In genomic region chr2:137085257-137085656, GRCm38 (mm10) we compare ENCODE assay signal across 22 mouse cellular contexts. TPM values are rescaled to one million over a fixed set of nuclear protein-coding genes. Genes with fewer than 3 reads are reported as not detected.
A peak's percentile ranks its signal among the peaks of the same experiment; 100 is the strongest.
DNase-seq lines count a peak whose midpoint lies in the region; ATAC-seq and TF ChIP-seq lines count a peak whose summit lies in the region.
"Had no signal": no experiment of that assay in that cellular context is flagged by ENCODE, and none has a peak within 500 bp of the region (broad histone marks: within the 10 kb centered on the region; RNA-seq: fewer than 3 reads in every experiment).

No protein-coding gene starts in this region.

- TF ChIP-seq CTCF in gastrocnemius, adult 2 months (IDR thresholded peaks at IDR 0.05): no peak

- 71% methylated on average over 8 of the region's 8 CpGs for WGBS in hindbrain, embryonic 10.5 days
- 67% methylated on average over 8 of the region's 8 CpGs for WGBS in hindbrain, embryonic 11.5 days

- H3K9me3 ChIP-seq in hindbrain, embryonic 10.5 days: no peaks in the 10 kb centered on the region
- H3K9me3 ChIP-seq in hindbrain, embryonic 11.5 days (ENCODE audit: control insufficient read depth, low read length): no peaks in the 10 kb centered on the region
- H3K9me3 ChIP-seq: embryonic facial prominence, embryonic 13.5 days; hindbrain, embryonic 13.5 days; midbrain, embryonic 12.5 days; neural tube, embryonic 12.5 days had no signal

- DNase-seq in gastrocnemius, adult 2 months: peak; percentile 61
- no peak for DNase-seq in gastrocnemius, adult 8-10 months (ENCODE audit: low spot score in 2 of 2)
- no peak for DNase-seq in hindbrain, embryonic 10.5 days (ENCODE audit: low spot score)
- DNase-seq in hindbrain, embryonic 11.5 days (ENCODE audit: low spot score): no peak
- DNase-seq in lung, postnatal 25 days (ENCODE audit: low spot score): peak; percentile 22
- no peak for DNase-seq in lung, postnatal 4 days
- peak; percentile 66 for DNase-seq in skeletal muscle tissue, adult 2 months (ENCODE audit: low read depth, low spot score)
- DNase-seq: adrenal gland, postnatal 10 days; cerebellum, postnatal 10 days; kidney, postnatal 25 days; right cerebral cortex, postnatal 4 days; thymus, postnatal 25 days had no signal

- H3K4me2 ChIP-seq in hindbrain, embryonic 11.5 days (replicated peaks; ENCODE audit: low read depth, low read length): no peak overlapping the region
- H3K4me2 ChIP-seq: embryonic facial prominence, embryonic 13.5 days; hindbrain, embryonic 13.5 days; midbrain, embryonic 12.5 days; neural tube, embryonic 12.5 days had no signal

- H3K4me3 ChIP-seq in gastrocnemius, adult 2 months: no peak overlapping the region
- H3K4me3 ChIP-seq in hindbrain, embryonic 10.5 days: no peak overlapping the region
- no peak overlapping the region for H3K4me3 ChIP-seq in hindbrain, embryonic 11.5 days (ENCODE audit: low read depth, low read length)
- H3K4me3 ChIP-seq: embryonic facial prominence, embryonic 13.5 days; hindbrain, embryonic 13.5 days; midbrain, embryonic 12.5 days; neural tube, embryonic 12.5 days had no signal

- H3K4me1 ChIP-seq in hindbrain, embryonic 10.5 days (replicated peaks): peaks cover 59% of the 10 kb centered on the region
- H3K4me1 ChIP-seq in hindbrain, embryonic 11.5 days (replicated peaks; ENCODE audit: control insufficient read depth, insufficient read depth, low read length): peaks cover 5% of the 10 kb centered on the region; the same call in 1 of the 2 replicates

- H3K36me3 ChIP-seq in hindbrain, embryonic 10.5 days: peaks cover 91% of the 10 kb centered on the region
- 0 out of 2 replicates have a peak, but pooled peaks cover 12% of the 10 kb centered on the region for H3K36me3 ChIP-seq in hindbrain, embryonic 11.5 days (ENCODE audit: control insufficient read depth, insufficient read depth, low read length)
- H3K36me3 ChIP-seq: G1E had no signal

- intact Hi-C loops in gastrocnemius, adult 2 months (cut with DNase I): no loop called here

- ATAC-seq in hindbrain, embryonic 11.5 days (ENCODE audit: low FRiP score): no peak
- ATAC-seq: activated CD4-positive, CD25-positive, alpha-beta regulatory T cell, adult 4 months; CD4-positive, CD25-positive, alpha-beta regulatory T cell, adult 4 months; forebrain, embryonic 14.5 days had no signal

- H3K9ac ChIP-seq in hindbrain, embryonic 11.5 days (ENCODE audit: low read depth, low read length): no peak overlapping the region
- H3K9ac ChIP-seq: embryonic facial prominence, embryonic 13.5 days; hindbrain, embryonic 13.5 days; liver, embryonic 14.5 days; midbrain, embryonic 12.5 days; neural tube, embryonic 12.5 days had no signal

- peak overlapping the region; percentile 41; the same call in 1 of the 2 replicates for H3K27ac ChIP-seq in gastrocnemius, adult 2 months
- H3K27ac ChIP-seq in hindbrain, embryonic 10.5 days: peak overlapping the region; percentile 54; the same call in 1 of the 2 replicates
- H3K27ac ChIP-seq in hindbrain, embryonic 11.5 days (ENCODE audit: low read depth, low read length): no peak overlapping the region
- H3K27ac ChIP-seq: embryonic facial prominence, embryonic 13.5 days; hindbrain, embryonic 13.5 days; liver, embryonic 14.5 days; macrophage; midbrain, embryonic 12.5 days; neural tube, embryonic 12.5 days had no signal

- no peaks in the 10 kb centered on the region for H3K27me3 ChIP-seq in hindbrain, embryonic 10.5 days (ENCODE audit: insufficient read depth, poor library complexity, severe bottlenecking)
- no peaks in the 10 kb centered on the region for H3K27me3 ChIP-seq in hindbrain, embryonic 11.5 days (ENCODE audit: control insufficient read depth, insufficient read depth, low read length)
- H3K27me3 ChIP-seq: embryonic facial prominence, embryonic 13.5 days; midbrain, embryonic 12.5 days; neural tube, embryonic 12.5 days had no signal

RNA-seq across cellular contexts. Expression of gene Jag1, which starts 31.2 kb away (rescaled TPM):
- total RNA-seq in gastrocnemius, adult 2 months (2021): 1 to 10 TPM; 5.3 to 6.7 TPM
- 1 to 10 TPM; 4.4 to 6.2 (median 4.8) TPM for total RNA-seq in gastrocnemius, adult 8-10 months (2022)
- polyA plus RNA-seq in hindbrain, embryonic 10.5 days (2016; fragmentation: Nextera tagmentation; extraction: Ambion mirVana): 21.2 and 30.5 TPM in 2 replicates
- 21.3 and 22.1 TPM in 2 replicates for polyA plus RNA-seq in hindbrain, embryonic 11.5 days (2014; fragmentation: Nextera tagmentation; extraction: Ambion mirVana)
- total RNA-seq: G1E had no signal
- polyA plus RNA-seq: G1E had no signal

Comparison
In these comparisons a context has a peak if more than half of its experiments do, and no peak if none do; other contexts are left out.
1. DNase-seq: peak in gastrocnemius, adult 2 months (single experiment), lung, postnatal 25 days (single experiment) and skeletal muscle tissue, adult 2 months (single experiment); none in gastrocnemius, adult 8-10 months (0 of 2), hindbrain, embryonic 10.5 days (single experiment), hindbrain, embryonic 11.5 days (single experiment) and lung, postnatal 4 days (0 of 2).